Mouse (Mus musculus) small intestine, adult 2 months (tissue): ENCODE results near the gene Dcaf8.

Experiments used
- CTCF ChIP-seq: fragments of 200-500 bp; IDR thresholded peaks from 2 replicates; pipeline ENCODE4 v1.5.1; 2012; ENCODE audit warnings: low read depth, mild to moderate bottlenecking, control low read depth, inconsistent platforms, low read length, moderate library complexity, mixed read lengths; ENCODE audit not compliant: insufficient replicate concordance, insufficient read length; ENCODE audit errors: extremely low read depth
- POLR2A ChIP-seq: fragments of 200-500 bp; IDR thresholded peaks from 2 replicates; pipeline ENCODE4 v1.6.1; 2012; ENCODE audit warnings: low read depth, mild to moderate bottlenecking, control low read depth, inconsistent platforms, low read length, moderate library complexity

DNA sequence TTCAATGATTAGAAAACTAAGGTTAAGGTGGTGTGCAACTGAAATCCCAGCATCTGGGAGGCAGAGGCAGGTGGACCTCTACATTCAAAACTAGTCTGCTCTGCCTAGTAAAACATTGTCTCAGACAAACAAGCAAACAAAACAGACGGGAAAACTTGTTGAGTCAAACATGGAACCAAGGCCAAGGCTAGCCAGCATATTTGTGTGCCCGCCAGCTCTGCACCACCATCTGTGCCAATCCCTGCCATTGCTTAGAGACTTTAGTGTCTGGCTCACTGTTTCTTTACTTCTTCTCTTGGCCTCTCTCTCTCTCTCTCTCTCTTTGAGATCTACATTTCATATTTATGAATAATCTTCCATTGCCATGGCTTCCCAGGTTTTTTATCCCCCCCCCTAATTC is 80.3 kb downstream of the Dcaf8 start:
- TF ChIP-seq CTCF, result no peak
- no peak for TF ChIP-seq POLR2A
